Mouse (Mus musculus) small intestine, adult 2 months (tissue): ENCODE measurements around the gene Csdc2. TPM values are rescaled to one million over a fixed set of nuclear protein-coding genes. Genes with fewer than 3 reads are reported as not detected.
"Not testable (repeated sequence)": the region's sequence is repeated elsewhere in the genome, so short reads cannot be mapped to it uniquely, and the experiment has no call there.

Source experiments
- H3K27ac ChIP-seq: fragments of 200-500 bp; 2 replicates; pipeline ENCODE4 v1.5.1; 2012; ENCODE audit warnings: low read depth, low read length, control low read depth, inconsistent platforms; ENCODE audit not compliant: insufficient read depth
- H3K27me3 ChIP-seq: fragments of 200-500 bp; 2 replicates; pipeline ENCODE4 v1.6.1; 2012; ENCODE audit warnings: mild to moderate bottlenecking, moderate library complexity, low read length, inconsistent platforms; ENCODE audit not compliant: control insufficient read depth, insufficient read depth
- H3K36me3 ChIP-seq: fragments of 200-500 bp; 2 replicates; pipeline ENCODE4 v1.6.1; 2012; ENCODE audit warnings: mild to moderate bottlenecking, low read length, control low read depth, inconsistent platforms; ENCODE audit not compliant: control insufficient read depth, insufficient read depth
- H3K4me1 ChIP-seq: fragments of 200-500 bp; 2 replicates; pipeline ENCODE4 v1.6.1; 2012; ENCODE audit warnings: low read length, inconsistent platforms, mixed read lengths; ENCODE audit not compliant: control insufficient read depth, insufficient read depth, insufficient read length
- H3K4me3 ChIP-seq: fragments of 200-500 bp; 2 replicates; pipeline ENCODE4 v1.5.1; 2012; ENCODE audit warnings: low read depth, mild to moderate bottlenecking, control low read depth, inconsistent platforms, low read length, moderate library complexity
- CTCF ChIP-seq: fragments of 200-500 bp; IDR thresholded peaks from 2 replicates; pipeline ENCODE4 v1.5.1; 2012; ENCODE audit warnings: low read depth, mild to moderate bottlenecking, control low read depth, inconsistent platforms, low read length, moderate library complexity, mixed read lengths; ENCODE audit not compliant: insufficient replicate concordance, insufficient read length; ENCODE audit errors: extremely low read depth
- POLR2A ChIP-seq: fragments of 200-500 bp; IDR thresholded peaks from 2 replicates; pipeline ENCODE4 v1.6.1; 2012; ENCODE audit warnings: low read depth, mild to moderate bottlenecking, control low read depth, inconsistent platforms, low read length, moderate library complexity
- WGBS: fragments of 180-500 bp; shearing (Covaris S2); methylation state at CpG from one replicate; pipeline ENCODE4 v1.1.7; 2018; 5-methylcytosine and 5-hydroxymethylcytosine counted together
- polyA plus RNA-seq: library from polyadenylated mRNA; depleted of rRNA; stranded (reverse); fragments of >200 nt; gene quantifications from 2 replicates; pipeline ENCODE4 v1.2.3, GENCODE M21; 2012

Csdc2 gene
- polyA plus RNA-seq, 1 experiment: 1.3 TPM

DNA sequence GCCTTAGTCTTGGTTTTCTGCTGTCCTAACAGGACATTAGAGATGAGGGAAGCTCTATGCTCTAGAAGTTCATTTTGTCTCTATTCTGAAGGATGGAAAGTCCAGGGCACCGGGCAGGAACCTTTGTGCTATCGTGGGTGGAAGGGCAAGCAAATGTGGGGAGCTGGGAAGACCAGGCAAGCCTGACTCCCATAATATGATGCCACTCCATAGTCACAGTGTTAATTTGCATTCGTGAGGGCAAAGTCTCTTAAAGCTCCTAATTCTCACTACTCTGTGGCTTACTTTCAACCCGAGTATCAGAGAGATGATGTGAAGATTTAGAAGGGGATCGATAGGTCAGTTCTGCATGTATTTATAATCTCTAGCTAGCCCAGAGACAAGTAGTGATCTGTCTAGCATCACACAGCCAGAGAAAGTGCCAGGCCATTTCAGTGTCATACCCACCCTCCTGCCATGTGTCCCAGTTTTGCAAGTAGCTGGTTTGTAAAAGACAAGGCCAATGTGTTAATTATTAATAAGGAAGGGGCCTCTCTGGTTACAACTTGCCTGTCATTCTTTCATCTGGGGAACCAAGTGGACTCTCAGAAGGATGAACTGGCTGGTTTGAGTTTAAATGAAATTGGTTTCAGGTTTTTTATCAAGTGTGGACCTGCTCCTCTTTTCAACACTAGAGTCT lies 38.8 kb upstream of the Csdc2 start:
- 39% methylated on average over 5 of the region's 5 CpGs for WGBS
- no peak for TF ChIP-seq POLR2A
- Histone ChIP-seq H3K36me3 (peaks cover 61% of the 10 kb centered on the region), H3K4me3 (no peak overlapping the region), H3K27ac (peak overlapping the region; percentile 80), H3K27me3 (no peaks in the 10 kb centered on the region), H3K4me1 (peaks cover 28% of the 10 kb centered on the region)

- no peak for TF ChIP-seq CTCF
- no peak for TF ChIP-seq POLR2A
- H3K27ac ChIP-seq: peak overlapping the region; percentile 80
- WGBS: 33% methylated on average over 2 of the region's 2 CpGs
- no peaks in the 10 kb centered on the region for H3K27me3 ChIP-seq
- H3K4me1 ChIP-seq: peaks cover 26% of the 10 kb centered on the region
- peaks cover 67% of the 10 kb centered on the region for H3K36me3 ChIP-seq
- no peak overlapping the region for H3K4me3 ChIP-seq
Measured at GRCm38 (mm10) chr15:81898751-81899150, 37.8 kb upstream of the Csdc2 start.

- Histone ChIP-seq H3K36me3 (peaks cover 82% of the 10 kb centered on the region), H3K27me3 (no peaks in the 10 kb centered on the region), H3K4me3 (no peak overlapping the region), H3K27ac (no peak overlapping the region), H3K4me1 (0 out of 2 replicates have a peak, but pooled peaks cover 1% of the 10 kb centered on the region)
- 39% methylated on average over 2 of the region's 2 CpGs for WGBS
- TF ChIP-seq POLR2A (no peak), CTCF (peak; percentile 63; the same call in 1 of the 2 replicates)
Measured at GRCm38 (mm10) chr15:81904939-81905338, 31.6 kb upstream of the Csdc2 start.

DNA sequence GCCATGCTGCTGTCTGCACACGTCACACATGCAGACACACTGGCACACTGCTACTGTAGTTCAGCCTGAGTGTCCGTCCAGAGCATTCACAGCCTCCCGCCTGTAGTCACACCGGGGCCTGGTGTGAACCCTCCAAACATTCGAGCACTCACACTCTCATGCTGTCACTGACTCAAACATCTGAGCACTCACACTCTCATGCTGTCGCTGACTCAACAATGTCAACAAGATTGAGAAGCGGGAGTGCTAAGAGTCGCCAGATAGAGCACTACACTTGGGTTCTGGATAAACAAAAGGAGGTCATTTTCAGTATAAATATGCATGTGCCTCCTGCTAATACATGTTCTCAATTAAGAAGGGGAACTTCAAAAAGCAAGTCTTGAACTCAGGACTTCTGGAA lies 28.6 kb upstream of the Csdc2 start:
- H3K36me3 ChIP-seq: peaks cover 84% of the 10 kb centered on the region
- H3K27ac ChIP-seq: no peak overlapping the region
- 82% methylated on average over 8 of the region's 8 CpGs for WGBS
- H3K4me1 ChIP-seq: no peaks in the 10 kb centered on the region
- no peaks in the 10 kb centered on the region for H3K27me3 ChIP-seq
- no peak overlapping the region for H3K4me3 ChIP-seq
- TF ChIP-seq POLR2A (no peak), CTCF (no peak)

- H3K4me1 ChIP-seq, H3K27me3 ChIP-seq, H3K4me3 ChIP-seq, H3K27ac ChIP-seq: not testable (repeated sequence)
- 71% methylated on average over 4 of the region's 4 CpGs for WGBS
- H3K36me3 ChIP-seq: peaks cover 84% of the 10 kb centered on the region
Measured at GRCm38 (mm10) chr15:81908767-81909166, 27.8 kb upstream of the Csdc2 start.

DNA sequence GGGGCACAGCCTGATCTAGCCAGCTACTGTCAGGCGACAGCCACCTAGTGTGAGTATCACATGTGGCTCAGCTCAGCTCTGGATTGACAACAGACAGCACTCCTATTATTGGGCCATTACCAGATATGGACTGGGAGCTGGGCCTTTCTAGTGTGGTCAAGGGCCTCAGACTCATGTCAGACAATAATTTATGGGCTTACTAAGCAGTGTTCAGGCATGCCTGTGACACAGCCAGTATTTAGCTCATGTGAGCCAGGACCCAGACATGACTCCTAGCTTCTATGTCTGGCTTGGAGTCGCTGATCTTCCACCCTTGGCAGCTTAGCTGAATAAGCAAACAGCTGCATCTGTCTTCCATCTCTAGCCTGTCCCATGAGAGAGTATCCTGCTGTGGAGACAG lies 24.1 kb upstream of the Csdc2 start:
- Histone ChIP-seq H3K4me3 (no peak overlapping the region), H3K27ac (no peak overlapping the region), H3K27me3 (no peaks in the 10 kb centered on the region), H3K4me1 (no peaks in the 10 kb centered on the region), H3K36me3 (peaks cover 79% of the 10 kb centered on the region)
- WGBS: 59% methylated on average over 2 of the region's 2 CpGs
- TF ChIP-seq POLR2A (no peak), CTCF (no peak)

- WGBS: 61% methylated on average over 5 of the region's 5 CpGs
- H3K27ac ChIP-seq: no peak overlapping the region
- no peak for TF ChIP-seq CTCF
- no peak for TF ChIP-seq POLR2A
- H3K27me3 ChIP-seq: no peaks in the 10 kb centered on the region
- no peaks in the 10 kb centered on the region for H3K4me1 ChIP-seq
- H3K36me3 ChIP-seq: peaks cover 67% of the 10 kb centered on the region
- no peak overlapping the region for H3K4me3 ChIP-seq
Measured at GRCm38 (mm10) chr15:81914668-81915067, 21.9 kb upstream of the Csdc2 start.
